Mouse (Mus musculus) small intestine, adult 2 months (tissue): ENCODE measurements around the gene Gm20388.

Experiments
- CTCF ChIP-seq: fragments of 200-500 bp; IDR thresholded peaks from 2 replicates; pipeline ENCODE4 v1.5.1; 2012; ENCODE audit warnings: low read depth, mild to moderate bottlenecking, control low read depth, inconsistent platforms, low read length, moderate library complexity, mixed read lengths; ENCODE audit not compliant: insufficient replicate concordance, insufficient read length; ENCODE audit errors: extremely low read depth
- POLR2A ChIP-seq: fragments of 200-500 bp; IDR thresholded peaks from 2 replicates; pipeline ENCODE4 v1.6.1; 2012; ENCODE audit warnings: low read depth, mild to moderate bottlenecking, control low read depth, inconsistent platforms, low read length, moderate library complexity

DNA sequence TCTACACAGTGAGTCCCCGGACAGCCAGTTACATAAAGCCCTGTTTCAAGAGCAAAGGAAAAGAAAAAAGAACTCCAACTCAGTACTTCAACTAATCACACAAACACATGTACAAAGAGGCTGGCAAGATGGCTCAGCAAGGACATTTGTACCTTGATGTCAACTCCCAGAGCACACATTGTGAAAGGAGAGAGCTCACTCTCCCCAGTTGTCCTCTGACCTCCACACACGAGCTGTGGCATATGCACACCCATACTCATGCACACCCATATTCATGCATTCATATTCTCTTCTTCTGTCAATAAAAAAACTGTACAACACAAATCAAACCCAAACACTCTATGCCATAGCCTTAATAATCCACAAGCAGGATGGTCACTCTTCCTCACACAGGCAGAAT, 3110.2 kb downstream of the Gm20388 start:
- TF ChIP-seq CTCF, result no peak
- TF ChIP-seq POLR2A, result no peak
